Mouse (Mus musculus): ENCODE measurements around the gene Cdkl2. TPM values are rescaled to one million over a fixed set of nuclear protein-coding genes. Genes with fewer than 3 reads are reported as not detected.
A peak's percentile ranks its signal among the peaks of the same experiment; 100 is the strongest.

Gene Cdkl2
- polyA plus RNA-seq, 2 experiments, result 0.13 to 0.30 TPM

- Histone ChIP-seq H3K9me3 (ENCODE audit: control insufficient read depth, low read length) (no peaks in the 10 kb centered on the region), H3K9ac (replicated peaks) (peak overlapping the region; percentile 20), H3K4me2 (ENCODE audit: low read depth) (peak overlapping the region; percentile 86), H3K27ac (no peak overlapping the region), H3K4me1 (replicated peaks; ENCODE audit: control insufficient read depth in 2 of 2, insufficient read depth in 2 of 2, low read length in 1 of 2) (peaks cover 5 to 8% of the 10 kb centered on the region in 2 experiments), H3K36me3 (replicated peaks; ENCODE audit: control insufficient read depth, insufficient read depth, low read depth) (no peaks in the 10 kb centered on the region), H3K27me3 (ENCODE audit: control insufficient read depth, insufficient read depth, low read length) (peaks cover 11% of the 10 kb centered on the region), H3K4me3 (ENCODE audit: insufficient read depth in 1 of 2, low read depth in 2 of 2, low read length in 2 of 2) (peak overlapping the region; percentile 71 to 80)
- ATAC-seq (ENCODE audit: insufficient read depth), result peak; percentile 100
- TF ChIP-seq EP300 (IDR thresholded peaks at IDR 0.05; ENCODE audit: low read depth), result no peak
- no peak; the same call in 1 of the 2 replicates for TF ChIP-seq CTCF (IDR thresholded peaks at IDR 0.05; ENCODE audit: low read depth)
- DNase-seq (ENCODE audit: low read depth in 3 of 3, low spot score in 3 of 3), result peak; percentile 84 to 88 (median 84)
- under 1% methylated on average over 68 of the region's 68 CpGs for WGBS (ENCODE audit: insufficient replicate concordance)
Observed at GRCm38 (mm10) chr5:92042377-92043348, 1.0 kb downstream of the Cdkl2 start.

- ATAC-seq (ENCODE audit: insufficient read depth), result no peak
- Histone ChIP-seq H3K4me2 (ENCODE audit: low read depth) (no peak overlapping the region), H3K4me1 (replicated peaks; ENCODE audit: control insufficient read depth in 2 of 2, insufficient read depth in 2 of 2, low read length in 1 of 2) (no peaks in the 10 kb centered on the region), H3K9ac (replicated peaks) (no peak overlapping the region), H3K4me3 (ENCODE audit: insufficient read depth in 1 of 2, low read depth in 2 of 2, low read length in 2 of 2) (no peak overlapping the region), H3K27me3 (ENCODE audit: control insufficient read depth, insufficient read depth, low read length) (no peaks in the 10 kb centered on the region), H3K27ac (no peak overlapping the region), H3K9me3 (ENCODE audit: control insufficient read depth, low read length) (no peaks in the 10 kb centered on the region), H3K36me3 (replicated peaks; ENCODE audit: control insufficient read depth, insufficient read depth, low read depth) (no peaks in the 10 kb centered on the region)
- 17% methylated on average over 2 of the region's 2 CpGs for WGBS (ENCODE audit: insufficient replicate concordance)
- no peak for TF ChIP-seq EP300 (IDR thresholded peaks at IDR 0.05; ENCODE audit: low read depth)
- no peak for TF ChIP-seq CTCF (IDR thresholded peaks at IDR 0.05; ENCODE audit: low read depth)
- no peak for DNase-seq (ENCODE audit: low read depth in 3 of 3, low spot score in 3 of 3)
Observed at GRCm38 (mm10) chr5:92019960-92020359, 23.7 kb downstream of the Cdkl2 start.

- peaks cover 0 to 3% of the 10 kb centered on the region in 2 experiments; a peak in 1 of 4 replicates for H3K4me1 ChIP-seq (replicated peaks; ENCODE audit: control insufficient read depth in 2 of 2, insufficient read depth in 2 of 2, low read length in 1 of 2)
- no peak overlapping the region for H3K4me2 ChIP-seq (ENCODE audit: low read depth)
- no peaks in the 10 kb centered on the region for H3K9me3 ChIP-seq (ENCODE audit: control insufficient read depth, low read length)
- no peak overlapping the region for H3K27ac ChIP-seq
- WGBS (ENCODE audit: insufficient replicate concordance), result 51% methylated on average over 7 of the region's 7 CpGs
- no peak overlapping the region for H3K9ac ChIP-seq (replicated peaks)
- no peak overlapping the region for H3K4me3 ChIP-seq (ENCODE audit: insufficient read depth in 1 of 2, low read depth in 2 of 2, low read length in 2 of 2)
- no peak for DNase-seq (ENCODE audit: low read depth in 3 of 3, low spot score in 3 of 3)
- no peak for ATAC-seq (ENCODE audit: insufficient read depth)
- no peaks in the 10 kb centered on the region for H3K27me3 ChIP-seq (ENCODE audit: control insufficient read depth, insufficient read depth, low read length)
- TF ChIP-seq EP300 (IDR thresholded peaks at IDR 0.05; ENCODE audit: low read depth) (no peak), CTCF (IDR thresholded peaks at IDR 0.05; ENCODE audit: low read depth) (no peak)
- H3K36me3 ChIP-seq (replicated peaks; ENCODE audit: control insufficient read depth, insufficient read depth, low read depth), result no peaks in the 10 kb centered on the region
Observed at GRCm38 (mm10) chr5:92011756-92012155, 31.9 kb downstream of the Cdkl2 start.

GRCm38 (mm10) chr5:92009827-92010226 lies 33.9 kb downstream of the Cdkl2 start:
- Histone ChIP-seq H3K27me3 (ENCODE audit: control insufficient read depth, insufficient read depth, low read length) (no peaks in the 10 kb centered on the region), H3K4me1 (replicated peaks; ENCODE audit: control insufficient read depth in 2 of 2, insufficient read depth in 2 of 2, low read length in 1 of 2) (peaks cover 0 to 3% of the 10 kb centered on the region in 2 experiments; a peak in 1 of 4 replicates), H3K9ac (replicated peaks) (no peak overlapping the region), H3K4me3 (ENCODE audit: insufficient read depth in 1 of 2, low read depth in 2 of 2, low read length in 2 of 2) (no peak overlapping the region), H3K9me3 (ENCODE audit: control insufficient read depth, low read length) (no peaks in the 10 kb centered on the region), H3K4me2 (ENCODE audit: low read depth) (no peak overlapping the region), H3K27ac (no peak overlapping the region), H3K36me3 (replicated peaks; ENCODE audit: control insufficient read depth, insufficient read depth, low read depth) (no peaks in the 10 kb centered on the region)
- ATAC-seq (ENCODE audit: insufficient read depth), result no peak
- WGBS (ENCODE audit: insufficient replicate concordance), result 14% methylated on average over 2 of the region's 2 CpGs
- DNase-seq (ENCODE audit: low read depth in 3 of 3, low spot score in 3 of 3), result no peak
- TF ChIP-seq CTCF (IDR thresholded peaks at IDR 0.05; ENCODE audit: low read depth) (no peak), EP300 (IDR thresholded peaks at IDR 0.05; ENCODE audit: low read depth) (no peak; the same call in 1 of the 2 replicates)

GRCm38 (mm10) chr5:92003011-92003410 lies 40.7 kb downstream of the Cdkl2 start:
- no peak for TF ChIP-seq EP300 (IDR thresholded peaks at IDR 0.05; ENCODE audit: low read depth)
- TF ChIP-seq CTCF (IDR thresholded peaks at IDR 0.05; ENCODE audit: low read depth), result peak; percentile 63
- Histone ChIP-seq H3K4me2 (ENCODE audit: low read depth) (no peak overlapping the region), H3K27me3 (ENCODE audit: control insufficient read depth, insufficient read depth, low read length) (no peaks in the 10 kb centered on the region), H3K4me3 (ENCODE audit: insufficient read depth in 1 of 2, low read depth in 2 of 2, low read length in 2 of 2) (no peak overlapping the region), H3K4me1 (replicated peaks; ENCODE audit: control insufficient read depth in 2 of 2, insufficient read depth in 2 of 2, low read length in 1 of 2) (no peaks in the 10 kb centered on the region; a peak in 1 of 4 replicates), H3K9me3 (ENCODE audit: control insufficient read depth, low read length) (no peaks in the 10 kb centered on the region), H3K27ac (no peak overlapping the region), H3K36me3 (replicated peaks; ENCODE audit: control insufficient read depth, insufficient read depth, low read depth) (no peaks in the 10 kb centered on the region), H3K9ac (replicated peaks) (no peak overlapping the region)
- no peak for ATAC-seq (ENCODE audit: insufficient read depth)
- no peak for DNase-seq (ENCODE audit: low read depth in 3 of 3, low spot score in 3 of 3)
- 46% methylated on average over 2 of the region's 2 CpGs for WGBS (ENCODE audit: insufficient replicate concordance)
